Mouse (Mus musculus): ENCODE results near the gene Zfp879. TPM values are rescaled to one million over a fixed set of nuclear protein-coding genes. Genes with fewer than 3 reads are reported as not detected.

Zfp879 gene
- 1 to 10 TPM; 4.0 to 4.1 TPM for total RNA-seq (2021)
- long read RNA-seq, experiment 1, partial matches to known transcripts: 0 of 1 reads
- long read RNA-seq, experiment 1, other reads (novel, unspliced or antisense): 0 of 1 reads
- long read RNA-seq, experiment 2, partial matches to known transcripts: 0 of 3 reads
- long read RNA-seq, experiment 2, other reads (novel, unspliced or antisense): 1 of 3 reads

DNA sequence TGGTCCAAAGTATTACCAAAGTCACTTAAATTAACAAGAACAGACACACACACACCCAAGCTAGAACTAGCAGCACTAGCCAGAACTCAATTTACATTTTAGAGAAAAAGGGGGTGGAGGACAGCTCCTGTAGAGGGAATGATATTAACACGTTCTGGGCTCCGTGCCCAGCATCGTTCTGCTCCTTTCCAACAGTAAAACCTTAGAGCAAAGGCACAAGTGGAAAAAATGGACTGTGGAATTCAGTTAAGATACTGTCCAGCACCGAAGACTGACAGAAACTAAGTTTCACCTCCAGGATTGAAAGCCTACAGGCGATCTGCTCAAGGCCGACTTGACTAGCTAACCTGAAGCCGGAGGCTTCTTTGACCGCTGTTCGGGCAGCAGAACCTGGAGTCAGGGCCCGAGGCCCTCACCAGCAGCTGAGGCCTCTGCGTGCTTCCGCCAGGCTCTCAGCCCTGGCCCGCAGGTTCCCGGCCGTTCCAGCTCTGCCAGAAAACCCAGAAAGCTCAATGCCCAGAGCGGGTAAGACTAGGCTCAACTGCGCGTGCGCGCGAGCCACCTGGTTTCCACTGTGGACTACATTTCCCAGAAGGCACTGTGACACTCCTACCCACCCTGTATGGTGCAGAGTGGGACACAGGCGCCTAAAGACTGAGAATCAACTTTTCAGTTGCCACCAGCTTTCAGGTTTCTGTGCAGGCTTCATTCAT, at the start of gene Zfp879:
TSS of gene Zfp879 (minus strand) at position 530 of the 713 bp plus-strand sequence.
- no peak for TF ChIP-seq CTCF (conservative IDR thresholded peaks at IDR 0.05)
- DNase-seq (ENCODE audit: low spot score in 2 of 2): peak; percentile 95
- H3K27ac ChIP-seq: peak within 1 kb of the TSS; percentile 95
- H3K4me3 ChIP-seq: peak within 1 kb of the TSS; percentile 66

DNA sequence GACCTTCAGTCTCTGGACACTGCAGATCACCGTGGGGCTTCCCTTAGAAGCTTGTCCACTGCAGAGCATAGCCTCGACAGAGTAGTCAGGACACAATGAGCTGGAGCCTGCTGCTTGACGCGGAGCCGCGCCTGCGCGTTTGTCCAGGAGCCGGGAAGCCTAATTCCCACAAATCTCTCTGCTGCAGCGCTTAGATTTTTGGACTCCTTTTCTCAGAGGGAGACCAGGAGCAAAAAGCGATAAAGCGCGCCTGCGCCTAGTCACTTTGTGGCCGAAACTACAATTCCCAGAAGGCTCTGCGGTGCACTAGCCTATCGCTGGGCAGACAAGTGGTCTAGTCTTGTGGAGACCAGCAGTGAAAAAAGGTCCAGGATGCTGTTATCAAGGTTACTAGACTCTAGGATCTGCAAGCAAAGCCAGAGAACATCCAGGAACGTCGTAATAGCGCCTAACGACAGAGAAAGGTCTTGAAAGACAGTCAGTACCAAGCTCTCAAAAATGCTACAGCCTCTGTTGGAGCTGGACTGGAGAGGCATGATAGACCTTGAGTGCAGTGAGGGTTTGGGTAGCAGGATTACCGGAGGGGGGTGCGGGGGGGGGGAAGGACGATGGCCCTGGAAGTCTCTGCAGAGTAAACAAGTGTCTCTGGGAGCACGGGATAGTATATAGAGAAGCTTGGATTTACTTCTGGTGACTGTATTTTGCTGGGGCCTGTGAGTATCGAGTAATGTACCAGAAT, 46.2 kb upstream of the Zfp879 start, which contains the start of gene Zfp454:
TSS of gene Zfp454 (minus strand) at position 262 of the 739 bp plus-strand sequence.
- peak; percentile 90 to 96 for DNase-seq (ENCODE audit: low spot score in 2 of 2)

DNA sequence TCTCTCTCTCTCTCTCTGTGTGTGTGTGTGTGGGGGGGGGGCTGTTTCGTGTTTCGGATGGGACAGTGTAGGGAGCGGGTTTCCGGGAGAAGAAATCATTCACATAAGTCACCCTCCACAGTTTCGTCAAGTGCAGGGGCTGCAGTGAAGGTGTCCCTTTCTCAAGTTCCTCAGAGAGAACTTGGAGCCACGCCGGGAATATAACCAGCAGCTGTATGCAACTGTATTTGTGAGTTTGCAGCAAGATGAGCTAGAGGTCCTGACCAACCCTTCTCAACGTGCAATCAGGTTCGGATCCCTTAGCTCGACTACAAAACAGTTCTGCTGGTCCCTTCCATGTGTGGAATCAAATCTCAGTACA, 45.6 kb upstream of the Zfp879 start:
- DNase-seq (ENCODE audit: low spot score in 2 of 2): no peak
- H3K27ac ChIP-seq: peak overlapping the region; percentile 89
- TF ChIP-seq CTCF (conservative IDR thresholded peaks at IDR 0.05): no peak
- H3K4me3 ChIP-seq: peak overlapping the region; percentile 67

More for the DNA sequence above, 46.2 kb upstream of the Zfp879 start, which contains the start of gene Zfp454:
- no peak for TF ChIP-seq CTCF (conservative IDR thresholded peaks at IDR 0.05)
- Histone ChIP-seq H3K27ac (peak within 1 kb of the TSS; percentile 89), H3K4me3 (peak within 1 kb of the TSS; percentile 67)

- no peak for DNase-seq (ENCODE audit: low spot score in 2 of 2)
- peak overlapping the region; percentile 67 for H3K4me3 ChIP-seq
- H3K27ac ChIP-seq: no peak overlapping the region
- no peak for TF ChIP-seq CTCF (conservative IDR thresholded peaks at IDR 0.05)
Observed at GRCm38 (mm10) chr11:50886231-50886932, 45.0 kb upstream of the Zfp879 start.

- no peak overlapping the region for H3K27ac ChIP-seq
- peak; percentile 49 for TF ChIP-seq CTCF (conservative IDR thresholded peaks at IDR 0.05)
- no peak for DNase-seq (ENCODE audit: low spot score in 2 of 2)
- no peak overlapping the region for H3K4me3 ChIP-seq
Observed at GRCm38 (mm10) chr11:50883756-50884155, 42.4 kb upstream of the Zfp879 start.

DNA sequence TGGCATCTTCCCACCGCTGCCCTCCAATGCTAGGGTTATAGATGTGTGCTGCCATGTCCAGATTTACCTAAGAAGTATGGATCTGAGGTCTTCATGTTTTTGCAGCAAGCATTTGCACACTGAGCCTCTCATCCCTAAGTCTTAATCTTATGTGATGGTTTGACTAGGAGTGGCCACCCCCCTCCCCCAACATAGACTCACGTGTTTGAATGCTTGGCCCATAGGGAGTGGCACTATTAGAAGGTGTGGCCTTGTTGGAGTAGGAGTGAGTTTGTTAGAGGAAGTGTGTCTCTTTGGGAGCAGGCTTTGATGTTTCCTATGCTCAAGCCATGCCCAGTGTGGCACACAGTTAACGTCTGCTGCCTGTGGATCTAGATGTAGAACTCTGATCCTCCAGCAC, 37.3 kb upstream of the Zfp879 start:
- Histone ChIP-seq H3K27ac (no peak overlapping the region), H3K4me3 (no peak overlapping the region)
- no peak for TF ChIP-seq CTCF (conservative IDR thresholded peaks at IDR 0.05)
- DNase-seq (ENCODE audit: low spot score in 2 of 2): no peak

DNA sequence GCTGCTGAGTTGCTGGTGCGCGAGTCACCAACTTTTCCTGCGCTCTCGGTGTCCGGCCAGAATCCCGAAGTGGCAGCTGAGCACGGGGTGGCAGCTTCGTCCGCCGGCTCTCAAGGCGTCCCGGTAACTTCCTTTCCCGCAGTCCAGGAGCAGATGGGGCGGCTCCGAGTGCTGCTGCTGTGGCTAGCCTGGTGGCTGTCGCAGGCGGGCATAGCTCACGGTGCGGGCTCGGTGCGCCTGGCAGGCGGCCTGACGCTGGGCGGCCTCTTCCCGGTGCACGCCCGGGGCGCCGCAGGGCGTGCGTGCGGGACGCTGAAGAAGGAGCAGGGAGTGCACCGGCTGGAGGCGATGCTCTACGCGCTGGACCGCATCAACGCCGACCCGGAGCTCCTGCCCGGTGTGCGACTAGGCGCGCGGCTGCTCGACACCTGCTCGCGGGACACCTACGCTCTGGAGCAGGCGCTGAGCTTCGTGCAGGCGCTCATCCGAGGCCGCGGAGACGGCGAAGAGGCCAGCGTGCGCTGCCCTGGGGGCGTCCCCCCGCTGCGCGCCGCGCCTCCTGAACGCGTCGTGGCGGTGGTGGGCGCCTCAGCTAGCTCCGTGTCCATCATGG, 9.7 kb upstream of the Zfp879 start:
- no peak for TF ChIP-seq CTCF (conservative IDR thresholded peaks at IDR 0.05)
- no peak for DNase-seq (ENCODE audit: low spot score in 2 of 2)

GRCm38 (mm10) chr11:50850177-50850735, 8.9 kb upstream of the Zfp879 start, which contains the start of gene Grm6:
Gene Grm6, plus strand, starts transcription at chr11:50850685.
- TF ChIP-seq CTCF (conservative IDR thresholded peaks at IDR 0.05): no peak
- H3K27ac ChIP-seq: no peak within 1 kb of the TSS
- H3K4me3 ChIP-seq: peak within 1 kb of the TSS; percentile 53
- DNase-seq (ENCODE audit: low spot score in 2 of 2): no peak

More for the DNA sequence above, 9.7 kb upstream of the Zfp879 start:
- H3K27ac ChIP-seq: no peak overlapping the region
- H3K4me3 ChIP-seq: peak overlapping the region; percentile 53

GRCm38 (mm10) chr11:50849310-50849709, 8.0 kb upstream of the Zfp879 start:
- no peak for TF ChIP-seq CTCF (conservative IDR thresholded peaks at IDR 0.05)

GRCm38 (mm10) chr11:50848520-50849137, 7.3 kb upstream of the Zfp879 start:
- H3K4me3 ChIP-seq: no peak overlapping the region
- DNase-seq (ENCODE audit: low spot score in 2 of 2): no peak
- no peak for TF ChIP-seq CTCF (conservative IDR thresholded peaks at IDR 0.05)
- H3K27ac ChIP-seq: no peak overlapping the region

More at GRCm38 (mm10) chr11:50849310-50849709, 8.0 kb upstream of the Zfp879 start:
- no peak for DNase-seq (ENCODE audit: low spot score in 2 of 2)
- Histone ChIP-seq H3K27ac (no peak overlapping the region), H3K4me3 (no peak overlapping the region)

GRCm38 (mm10) chr11:50847047-50847446, 5.7 kb upstream of the Zfp879 start:
- TF ChIP-seq CTCF (conservative IDR thresholded peaks at IDR 0.05): peak; percentile 77
- no peak for DNase-seq (ENCODE audit: low spot score in 2 of 2)
- Histone ChIP-seq H3K27ac (no peak overlapping the region), H3K4me3 (no peak overlapping the region)
